Mouse (Mus musculus): Measurements from ENCODE around the gene Mettl26. TPM values are rescaled to one million over a fixed set of nuclear protein-coding genes. Genes with fewer than 3 reads are reported as not detected.

Mettl26 gene
- polyA plus RNA-seq, 1 experiment, result 53.6 TPM

- Histone ChIP-seq H3K36me3 (ENCODE audit: control insufficient read depth, insufficient read depth, low read length) (no peaks in the 10 kb centered on the region), H3K4me3 (ENCODE audit: extremely low read depth, insufficient read depth, insufficient read length) (no peak overlapping the region), H3K27ac (ENCODE audit: insufficient read depth, low read length) (no peak overlapping the region), H3K4me1 (ENCODE audit: control insufficient read depth, insufficient read depth, insufficient read length) (peaks cover 11% of the 10 kb centered on the region; the same call in 1 of the 2 replicates), H3K27me3 (ENCODE audit: control insufficient read depth, insufficient read depth, low read length) (no peaks in the 10 kb centered on the region)
- DNase-seq (ENCODE audit: low read depth in 1 of 2, low spot score in 2 of 2), result no peak
- TF ChIP-seq CTCF (IDR thresholded peaks at IDR 0.05; ENCODE audit: extremely low read depth, insufficient read depth, insufficient read length, insufficient replicate concordance) (no peak), POLR2A (IDR thresholded peaks at IDR 0.05; ENCODE audit: low read depth, low read length) (no peak)
- 82% methylated on average over 4 of the region's 4 CpGs for WGBS
Observed at GRCm38 (mm10) chr17:25911816-25912215, 36.9 kb downstream of the Mettl26 start.

DNA sequence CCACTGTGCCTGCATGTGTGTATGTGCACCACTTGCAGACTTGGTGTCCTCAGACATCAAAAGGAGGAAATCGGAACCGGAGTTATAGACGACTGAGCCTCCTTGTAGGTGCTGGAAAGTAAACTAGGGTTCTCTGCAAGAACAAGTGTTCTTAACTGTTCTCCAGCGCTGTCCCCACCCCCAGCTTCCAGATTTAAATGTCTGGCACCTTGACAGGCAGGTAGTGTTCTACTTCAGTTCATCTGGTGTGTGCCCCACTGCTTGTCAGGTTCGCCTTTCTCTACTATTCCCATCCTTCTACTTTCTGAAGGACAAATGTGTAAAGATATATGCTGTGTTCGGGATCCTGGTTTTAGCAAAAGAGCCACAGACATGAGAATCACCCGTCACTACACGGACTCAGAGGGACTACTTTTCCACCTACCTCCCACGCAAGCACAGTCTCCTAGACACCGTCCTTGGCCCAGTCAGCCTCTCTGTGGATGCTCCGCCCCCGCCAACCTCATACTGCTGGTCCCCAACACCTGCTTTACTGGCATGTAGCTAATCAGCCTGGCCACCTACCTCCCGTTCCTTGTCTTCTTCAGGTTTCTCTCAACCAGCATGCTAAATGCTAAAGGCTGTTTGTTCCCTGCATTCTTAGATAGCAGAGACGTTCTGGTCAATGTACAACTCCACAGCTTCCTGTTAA lies 38.5 kb downstream of the Mettl26 start:
- Histone ChIP-seq H3K36me3 (ENCODE audit: control insufficient read depth, insufficient read depth, low read length) (no peaks in the 10 kb centered on the region), H3K27me3 (ENCODE audit: control insufficient read depth, insufficient read depth, low read length) (no peaks in the 10 kb centered on the region), H3K4me3 (ENCODE audit: extremely low read depth, insufficient read depth, insufficient read length) (no peak overlapping the region), H3K4me1 (ENCODE audit: control insufficient read depth, insufficient read depth, insufficient read length) (peaks cover 16% of the 10 kb centered on the region; the same call in 1 of the 2 replicates), H3K27ac (ENCODE audit: insufficient read depth, low read length) (no peak overlapping the region)
- DNase-seq (ENCODE audit: low read depth in 1 of 2, low spot score in 2 of 2), result no peak
- TF ChIP-seq POLR2A (IDR thresholded peaks at IDR 0.05; ENCODE audit: low read depth, low read length) (no peak), CTCF (IDR thresholded peaks at IDR 0.05; ENCODE audit: extremely low read depth, insufficient read depth, insufficient read length, insufficient replicate concordance) (no peak)
- WGBS, result 65% methylated on average over 14 of the region's 14 CpGs

DNA sequence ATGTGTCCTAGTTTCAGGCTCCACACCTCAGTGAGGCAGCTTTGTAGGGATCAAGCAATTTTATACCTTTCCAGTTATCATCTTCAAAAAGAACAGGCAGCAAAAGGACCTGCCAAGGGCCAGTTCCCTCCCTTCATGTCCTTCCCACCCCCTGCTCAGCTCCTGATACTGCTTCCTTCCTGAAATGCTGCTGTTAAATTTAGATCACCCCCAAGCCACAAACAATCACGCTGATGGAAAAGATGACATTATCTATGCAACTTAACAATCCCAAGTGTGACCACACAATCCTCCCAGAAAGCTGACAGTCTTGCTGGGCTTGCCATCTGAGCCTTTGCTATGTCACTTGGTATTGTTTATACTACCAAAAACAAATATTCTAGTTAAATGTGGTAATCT lies 39.0 kb downstream of the Mettl26 start:
- WGBS, result 8% methylated on average over 1 of the region's 1 CpGs
- no peak for DNase-seq (ENCODE audit: low read depth in 1 of 2, low spot score in 2 of 2)
- H3K4me1 ChIP-seq (ENCODE audit: control insufficient read depth, insufficient read depth, insufficient read length), result peaks cover 21% of the 10 kb centered on the region; the same call in 1 of the 2 replicates
- H3K27ac ChIP-seq (ENCODE audit: insufficient read depth, low read length), result no peak overlapping the region
- no peaks in the 10 kb centered on the region for H3K27me3 ChIP-seq (ENCODE audit: control insufficient read depth, insufficient read depth, low read length)
- H3K4me3 ChIP-seq (ENCODE audit: extremely low read depth, insufficient read depth, insufficient read length), result no peak overlapping the region
- no peak for TF ChIP-seq CTCF (IDR thresholded peaks at IDR 0.05; ENCODE audit: extremely low read depth, insufficient read depth, insufficient read length, insufficient replicate concordance)
- no peak for TF ChIP-seq POLR2A (IDR thresholded peaks at IDR 0.05; ENCODE audit: low read depth, low read length)
- H3K36me3 ChIP-seq (ENCODE audit: control insufficient read depth, insufficient read depth, low read length), result no peaks in the 10 kb centered on the region

DNA sequence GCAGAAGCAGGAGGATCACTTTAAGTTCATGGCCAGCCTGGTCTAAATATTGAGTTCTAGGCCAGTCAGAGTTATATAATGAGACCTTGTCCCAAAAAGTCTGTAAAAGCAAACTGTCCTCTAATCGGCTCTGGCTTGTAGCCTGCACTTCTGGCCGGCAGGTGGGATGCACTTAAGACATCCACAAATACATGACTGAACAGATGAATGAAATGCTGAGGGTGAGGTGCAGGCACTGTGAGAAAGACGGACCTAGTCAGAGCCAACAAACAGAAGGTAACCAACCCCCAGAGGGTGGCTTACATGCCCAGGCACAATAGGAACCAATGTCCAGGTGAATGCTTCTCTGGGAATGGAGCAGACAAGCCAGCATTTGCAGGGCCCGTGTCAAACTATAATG lies 39.4 kb downstream of the Mettl26 start:
- H3K27ac ChIP-seq (ENCODE audit: insufficient read depth, low read length), result no peak overlapping the region

GRCm38 (mm10) chr17:25916931-25917647 lies 42.2 kb downstream of the Mettl26 start:
- no peak overlapping the region for H3K4me3 ChIP-seq (ENCODE audit: extremely low read depth, insufficient read depth, insufficient read length)
- no peak for DNase-seq (ENCODE audit: low read depth in 1 of 2, low spot score in 2 of 2)
- TF ChIP-seq POLR2A (IDR thresholded peaks at IDR 0.05; ENCODE audit: low read depth, low read length), result no peak
- no peak for TF ChIP-seq CTCF (IDR thresholded peaks at IDR 0.05; ENCODE audit: extremely low read depth, insufficient read depth, insufficient read length, insufficient replicate concordance)
- WGBS, result 78% methylated on average over 8 of the region's 8 CpGs
- H3K36me3 ChIP-seq (ENCODE audit: control insufficient read depth, insufficient read depth, low read length), result no peaks in the 10 kb centered on the region
- no peak overlapping the region for H3K27ac ChIP-seq (ENCODE audit: insufficient read depth, low read length)
- peaks cover 21% of the 10 kb centered on the region; the same call in 1 of the 2 replicates for H3K4me1 ChIP-seq (ENCODE audit: control insufficient read depth, insufficient read depth, insufficient read length)
- H3K27me3 ChIP-seq (ENCODE audit: control insufficient read depth, insufficient read depth, low read length), result no peaks in the 10 kb centered on the region

More for the DNA sequence above, 39.4 kb downstream of the Mettl26 start:
- Histone ChIP-seq H3K27me3 (ENCODE audit: control insufficient read depth, insufficient read depth, low read length) (no peaks in the 10 kb centered on the region), H3K4me3 (ENCODE audit: extremely low read depth, insufficient read depth, insufficient read length) (no peak overlapping the region), H3K4me1 (ENCODE audit: control insufficient read depth, insufficient read depth, insufficient read length) (peaks cover 21% of the 10 kb centered on the region; the same call in 1 of the 2 replicates), H3K36me3 (ENCODE audit: control insufficient read depth, insufficient read depth, low read length) (no peaks in the 10 kb centered on the region)
- no peak for DNase-seq (ENCODE audit: low read depth in 1 of 2, low spot score in 2 of 2)
- TF ChIP-seq CTCF (IDR thresholded peaks at IDR 0.05; ENCODE audit: extremely low read depth, insufficient read depth, insufficient read length, insufficient replicate concordance), result no peak
- TF ChIP-seq POLR2A (IDR thresholded peaks at IDR 0.05; ENCODE audit: low read depth, low read length), result no peak
- WGBS, result 68% methylated on average over 4 of the region's 4 CpGs

DNA sequence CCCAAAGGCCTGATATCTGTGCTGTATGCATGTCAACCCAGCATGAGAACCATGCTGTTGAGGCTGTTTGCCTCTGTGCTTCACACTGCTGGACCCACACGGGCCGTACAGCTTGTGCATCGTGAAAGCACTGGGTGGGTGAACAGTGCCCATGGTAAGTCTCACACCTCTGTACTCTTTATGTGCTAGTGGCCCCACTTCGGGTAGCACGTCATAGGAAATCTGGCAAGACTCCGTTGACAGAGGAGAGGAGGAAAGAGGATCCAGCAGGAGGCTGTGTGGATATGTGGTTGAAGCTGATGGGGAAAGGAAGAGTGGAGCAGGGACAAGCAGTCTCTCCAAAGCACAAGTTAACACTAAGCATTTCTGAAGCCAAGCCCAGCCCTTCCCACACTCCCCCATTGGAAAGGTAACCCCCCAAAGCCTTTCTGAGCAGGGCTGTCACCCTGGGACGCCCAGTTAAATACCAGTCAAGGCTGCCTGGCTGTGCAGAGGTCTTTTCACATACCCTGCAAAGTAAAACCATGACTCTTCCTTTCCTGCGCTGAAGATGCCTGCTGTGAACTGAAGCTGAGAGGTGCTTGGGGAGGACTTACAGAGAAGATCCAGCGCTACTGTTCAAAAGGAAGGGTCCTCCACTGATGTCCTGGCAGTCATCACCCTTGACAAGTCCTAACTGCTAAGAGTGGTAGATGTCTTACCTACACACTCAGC lies 43.3 kb downstream of the Mettl26 start:
- Histone ChIP-seq H3K27ac (ENCODE audit: insufficient read depth, low read length) (no peak overlapping the region), H3K27me3 (ENCODE audit: control insufficient read depth, insufficient read depth, low read length) (no peaks in the 10 kb centered on the region), H3K36me3 (ENCODE audit: control insufficient read depth, insufficient read depth, low read length) (no peaks in the 10 kb centered on the region), H3K4me3 (ENCODE audit: extremely low read depth, insufficient read depth, insufficient read length) (no peak overlapping the region), H3K4me1 (ENCODE audit: control insufficient read depth, insufficient read depth, insufficient read length) (peaks cover 21% of the 10 kb centered on the region; the same call in 1 of the 2 replicates)
- 86% methylated on average over 9 of the region's 9 CpGs for WGBS
- TF ChIP-seq POLR2A (IDR thresholded peaks at IDR 0.05; ENCODE audit: low read depth, low read length), result no peak
- TF ChIP-seq CTCF (IDR thresholded peaks at IDR 0.05; ENCODE audit: extremely low read depth, insufficient read depth, insufficient read length, insufficient replicate concordance), result no peak
- DNase-seq (ENCODE audit: low read depth in 1 of 2, low spot score in 2 of 2), result no peak
